Mouse (Mus musculus): ENCODE measurements at regions not wholly inside any gene's neighbourhood (a gene's known extent, or its start where the extent isn't known, plus 50 kb on each side); places are given as distances from the start of the nearest gene placed in this dataset.

DNA sequence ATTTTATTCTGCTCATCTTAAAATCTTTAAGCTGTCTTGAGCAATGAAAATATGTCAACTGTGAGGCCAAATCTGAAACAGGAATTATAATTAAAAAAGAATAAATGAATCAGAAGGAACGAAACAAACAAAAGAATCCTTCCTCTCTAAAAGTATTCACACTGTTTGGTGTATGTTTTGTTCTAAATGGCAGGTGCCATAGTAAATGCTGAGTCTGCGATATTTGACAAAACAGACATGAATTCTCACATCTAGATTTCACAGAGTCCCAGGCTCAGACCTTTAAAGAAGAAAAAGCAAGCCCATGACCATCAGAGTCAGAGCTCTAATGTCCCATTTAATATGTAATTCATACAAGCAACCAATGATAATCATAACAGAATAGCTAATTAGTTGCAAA lies 316.6 kb upstream of the Gm11042 start:
- no peaks in the 10 kb centered on the region for H3K9me3 ChIP-seq (ENCODE audit: control insufficient read depth, low read length)
- H3K4me2 ChIP-seq (ENCODE audit: low read depth), result no peak overlapping the region
- TF ChIP-seq EP300 (IDR thresholded peaks at IDR 0.05; ENCODE audit: low read depth) (no peak), CTCF (IDR thresholded peaks at IDR 0.05; ENCODE audit: low read depth) (no peak)
- no peak overlapping the region for H3K9ac ChIP-seq (replicated peaks)
- ATAC-seq (ENCODE audit: insufficient read depth), result no peak
- no peak for DNase-seq (ENCODE audit: low read depth in 3 of 3, low spot score in 3 of 3)
- no peaks in the 10 kb centered on the region for H3K36me3 ChIP-seq (replicated peaks; ENCODE audit: control insufficient read depth, insufficient read depth, low read depth)
- 41% methylated on average over 2 of the region's 2 CpGs for WGBS (ENCODE audit: insufficient replicate concordance)
- no peak overlapping the region for H3K4me3 ChIP-seq (ENCODE audit: insufficient read depth in 1 of 2, low read depth in 2 of 2, low read length in 2 of 2)
- no peaks in the 10 kb centered on the region for H3K27me3 ChIP-seq (ENCODE audit: control insufficient read depth, insufficient read depth, low read length)
- H3K4me1 ChIP-seq (replicated peaks; ENCODE audit: control insufficient read depth in 2 of 2, insufficient read depth in 2 of 2, low read length in 1 of 2), result no peaks in the 10 kb centered on the region
- H3K27ac ChIP-seq, result no peak overlapping the region

DNA sequence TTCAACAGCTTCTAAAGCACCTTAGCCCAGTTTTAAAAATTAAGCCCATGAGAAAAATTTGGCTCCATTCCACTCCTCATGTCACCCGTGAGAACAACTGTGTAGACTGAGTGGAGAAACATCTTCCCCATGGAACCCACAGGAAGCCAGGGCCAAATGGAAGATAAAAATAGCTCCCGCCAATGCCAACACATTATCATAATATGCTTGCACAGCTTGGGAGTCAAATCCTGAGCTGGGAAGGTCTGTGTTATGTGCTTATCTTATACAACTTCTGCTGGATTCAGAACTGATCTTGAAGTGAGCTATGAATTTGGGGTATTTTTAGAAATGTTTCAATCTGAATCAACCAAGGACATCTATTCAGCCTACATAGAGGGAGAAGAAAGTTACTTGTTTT lies 279.0 kb upstream of the Gm11042 start:
- no peak overlapping the region for H3K4me2 ChIP-seq (ENCODE audit: low read depth)
- TF ChIP-seq EP300 (IDR thresholded peaks at IDR 0.05; ENCODE audit: low read depth) (no peak), CTCF (IDR thresholded peaks at IDR 0.05; ENCODE audit: low read depth) (no peak)
- ATAC-seq (ENCODE audit: insufficient read depth), result no peak
- no peak overlapping the region for H3K9ac ChIP-seq (replicated peaks)
- H3K27me3 ChIP-seq (ENCODE audit: control insufficient read depth, insufficient read depth, low read length), result no peaks in the 10 kb centered on the region
- no peak overlapping the region for H3K4me3 ChIP-seq (ENCODE audit: insufficient read depth in 1 of 2, low read depth in 2 of 2, low read length in 2 of 2)
- no peaks in the 10 kb centered on the region for H3K36me3 ChIP-seq (replicated peaks; ENCODE audit: control insufficient read depth, insufficient read depth, low read depth)
- no peaks in the 10 kb centered on the region for H3K4me1 ChIP-seq (replicated peaks; ENCODE audit: control insufficient read depth in 2 of 2, insufficient read depth in 2 of 2, low read length in 1 of 2)
- WGBS (ENCODE audit: insufficient replicate concordance), result 21% methylated on average over 2 of the region's 2 CpGs
- H3K27ac ChIP-seq, result no peak overlapping the region
- no peaks in the 10 kb centered on the region for H3K9me3 ChIP-seq (ENCODE audit: control insufficient read depth, low read length)
- no peak for DNase-seq (ENCODE audit: low read depth in 3 of 3, low spot score in 3 of 3)

DNA sequence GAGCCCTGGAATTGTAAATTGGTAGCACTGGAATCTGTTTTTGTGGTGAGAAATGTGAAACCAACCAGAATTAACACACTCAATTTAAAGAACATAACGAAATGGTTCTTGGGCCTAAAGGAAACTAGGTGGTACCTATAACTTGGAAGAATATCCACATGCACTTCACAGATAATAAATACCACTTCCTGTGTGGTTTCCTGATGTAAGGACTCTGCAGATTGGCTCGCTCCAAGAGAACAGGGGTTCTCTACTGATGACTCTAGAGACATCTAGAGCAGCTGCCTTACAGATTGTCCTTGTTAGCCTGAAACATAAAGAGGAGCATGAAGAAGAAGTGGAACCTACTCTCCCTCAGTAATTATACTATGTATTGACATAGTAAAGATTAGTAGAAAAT lies 238.4 kb upstream of the Gm11042 start:
- H3K9me3 ChIP-seq (ENCODE audit: control insufficient read depth, low read length), result no peaks in the 10 kb centered on the region
- no peak overlapping the region for H3K9ac ChIP-seq (replicated peaks)
- H3K4me1 ChIP-seq (replicated peaks; ENCODE audit: control insufficient read depth in 2 of 2, insufficient read depth in 2 of 2, low read length in 1 of 2), result no peaks in the 10 kb centered on the region
- ATAC-seq (ENCODE audit: insufficient read depth) (no peak), DNase-seq (ENCODE audit: low read depth in 3 of 3, low spot score in 3 of 3) (no peak)
- no peak overlapping the region for H3K4me3 ChIP-seq (ENCODE audit: insufficient read depth in 1 of 2, low read depth in 2 of 2, low read length in 2 of 2)
- 7% methylated on average over 2 of the region's 2 CpGs for WGBS (ENCODE audit: insufficient replicate concordance)
- no peak overlapping the region for H3K4me2 ChIP-seq (ENCODE audit: low read depth)
- H3K36me3 ChIP-seq (replicated peaks; ENCODE audit: control insufficient read depth, insufficient read depth, low read depth), result no peaks in the 10 kb centered on the region
- TF ChIP-seq EP300 (IDR thresholded peaks at IDR 0.05; ENCODE audit: low read depth), result no peak
- H3K27ac ChIP-seq, result no peak overlapping the region
- no peaks in the 10 kb centered on the region for H3K27me3 ChIP-seq (ENCODE audit: control insufficient read depth, insufficient read depth, low read length)

DNA sequence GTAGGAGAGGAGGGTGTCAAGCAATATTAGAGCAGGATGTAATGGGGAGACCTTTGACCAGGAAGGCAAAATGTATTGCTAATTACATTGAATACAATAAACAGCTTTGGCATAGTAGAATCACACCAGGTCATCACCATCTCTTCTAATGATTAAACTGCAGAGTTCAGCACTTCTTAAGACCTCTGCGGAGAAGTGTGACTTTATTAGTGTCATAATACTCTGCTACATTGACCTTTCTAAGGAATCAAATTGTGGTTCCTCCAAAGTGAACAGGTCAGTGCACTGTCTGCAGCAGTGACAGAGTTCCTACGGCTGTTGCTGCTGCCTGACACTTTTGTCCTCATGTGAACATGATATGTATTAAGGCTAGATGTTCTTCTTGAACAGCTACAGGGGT lies 228.0 kb upstream of the Gm11042 start:
- TF ChIP-seq EP300 (IDR thresholded peaks at IDR 0.05; ENCODE audit: low read depth) (no peak), CTCF (IDR thresholded peaks at IDR 0.05; ENCODE audit: low read depth) (no peak)
- H3K4me2 ChIP-seq (ENCODE audit: low read depth), result no peak overlapping the region
- no peak overlapping the region for H3K27ac ChIP-seq
- DNase-seq (ENCODE audit: low read depth in 3 of 3, low spot score in 3 of 3), result no peak
- no peaks in the 10 kb centered on the region for H3K36me3 ChIP-seq (replicated peaks; ENCODE audit: control insufficient read depth, insufficient read depth, low read depth)
- no peak overlapping the region for H3K4me3 ChIP-seq (ENCODE audit: insufficient read depth in 1 of 2, low read depth in 2 of 2, low read length in 2 of 2)
- no peaks in the 10 kb centered on the region for H3K9me3 ChIP-seq (ENCODE audit: control insufficient read depth, low read length)
- WGBS (ENCODE audit: insufficient replicate concordance), result 64% methylated on average over 2 of the region's 2 CpGs
- no peaks in the 10 kb centered on the region for H3K4me1 ChIP-seq (replicated peaks; ENCODE audit: control insufficient read depth in 2 of 2, insufficient read depth in 2 of 2, low read length in 1 of 2)
- no peaks in the 10 kb centered on the region for H3K27me3 ChIP-seq (ENCODE audit: control insufficient read depth, insufficient read depth, low read length)
- no peak overlapping the region for H3K9ac ChIP-seq (replicated peaks)
- no peak for ATAC-seq (ENCODE audit: insufficient read depth)

DNA sequence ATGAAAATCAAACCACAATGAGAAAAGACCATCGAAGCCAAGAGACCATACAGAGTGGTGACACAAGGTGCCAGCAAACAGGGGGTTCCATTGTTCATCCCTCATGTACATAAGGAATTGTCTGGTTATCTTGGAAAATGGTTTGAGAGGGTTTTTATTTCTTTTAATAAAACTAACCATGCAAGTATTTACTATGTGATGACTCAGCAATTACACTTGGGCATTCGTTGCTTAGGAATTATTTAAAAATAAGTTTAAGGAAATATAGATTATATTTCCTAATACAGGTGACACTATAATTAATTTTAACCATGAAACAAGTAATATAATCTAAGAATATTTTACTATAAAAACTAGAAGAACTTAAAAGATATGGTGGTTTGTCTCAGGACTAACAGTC lies 218.7 kb upstream of the Gm11042 start:
- ATAC-seq (ENCODE audit: insufficient read depth) (no peak), DNase-seq (ENCODE audit: low read depth in 3 of 3, low spot score in 3 of 3) (no peak)
- no peak overlapping the region for H3K9ac ChIP-seq (replicated peaks)
- TF ChIP-seq CTCF (IDR thresholded peaks at IDR 0.05; ENCODE audit: low read depth) (no peak), EP300 (IDR thresholded peaks at IDR 0.05; ENCODE audit: low read depth) (no peak)
- no peak overlapping the region for H3K4me3 ChIP-seq (ENCODE audit: insufficient read depth in 1 of 2, low read depth in 2 of 2, low read length in 2 of 2)
- H3K9me3 ChIP-seq (ENCODE audit: control insufficient read depth, low read length), result no peaks in the 10 kb centered on the region
- no peak overlapping the region for H3K27ac ChIP-seq
- WGBS (ENCODE audit: insufficient replicate concordance), result 50% methylated on average over 2 of the region's 2 CpGs
- H3K27me3 ChIP-seq (ENCODE audit: control insufficient read depth, insufficient read depth, low read length), result no peaks in the 10 kb centered on the region
- H3K36me3 ChIP-seq (replicated peaks; ENCODE audit: control insufficient read depth, insufficient read depth, low read depth), result no peaks in the 10 kb centered on the region
- H3K4me1 ChIP-seq (replicated peaks; ENCODE audit: control insufficient read depth in 2 of 2, insufficient read depth in 2 of 2, low read length in 1 of 2), result no peaks in the 10 kb centered on the region
- H3K4me2 ChIP-seq (ENCODE audit: low read depth), result no peak overlapping the region
